Mouse (Mus musculus): ENCODE measurements around the gene Clec4a1. TPM values are rescaled to one million over a fixed set of nuclear protein-coding genes. Genes with fewer than 3 reads are reported as not detected.

Gene Clec4a1
- 2.8 and 3.5 TPM in 2 replicates for polyA plus RNA-seq (2012; rRNA removed)

DNA sequence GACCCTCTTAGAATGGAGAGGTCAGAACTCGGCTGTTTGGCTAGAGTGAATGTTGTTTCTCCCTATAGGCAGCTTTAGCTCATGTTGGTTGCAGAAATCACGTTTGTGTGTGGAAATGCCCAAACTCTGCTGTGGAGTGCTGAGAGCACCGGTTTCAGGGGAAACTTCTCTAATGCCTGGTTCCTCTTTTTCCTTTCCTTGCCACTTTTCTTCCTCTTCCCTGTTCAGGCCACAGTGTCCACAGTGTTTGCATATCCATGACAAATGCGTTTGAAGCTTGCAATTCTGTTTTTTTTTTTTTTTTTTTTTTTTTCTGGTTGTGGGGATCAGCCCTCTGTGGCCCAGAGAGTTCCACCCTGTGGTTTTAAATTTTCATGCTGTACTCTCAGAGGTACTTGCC is at the start of gene Clec4a1:
Gene Clec4a1, plus strand, starts transcription at position 398 of the 400 bp plus-strand sequence.
- 28% methylated on average over 4 of the region's 4 CpGs for WGBS
- DNase-seq (ENCODE audit: low read depth, low spot score), result no peak

DNA sequence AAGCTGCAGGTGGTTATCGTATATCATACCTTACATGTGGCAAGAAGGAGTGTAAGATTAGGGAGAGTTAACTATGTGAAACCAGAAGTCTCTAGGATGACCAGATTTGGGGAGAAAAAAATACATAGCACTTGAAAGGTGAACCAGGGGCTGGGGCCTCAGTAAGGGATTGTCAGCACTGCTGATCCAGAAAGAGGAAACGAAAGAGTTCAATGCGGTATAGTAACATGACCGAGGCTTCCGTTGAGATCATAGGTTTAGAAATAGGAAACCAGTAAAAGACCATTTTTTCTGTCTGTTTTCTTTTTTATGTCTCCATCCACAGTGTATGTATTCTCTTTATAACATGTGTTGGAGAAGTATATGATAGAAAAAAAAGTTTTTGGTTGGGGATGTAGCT is 48.8 kb upstream of the Clec4a1 start:
- no peak for DNase-seq (ENCODE audit: low read depth, low spot score)
- 91% methylated on average over 5 of the region's 5 CpGs for WGBS

DNA sequence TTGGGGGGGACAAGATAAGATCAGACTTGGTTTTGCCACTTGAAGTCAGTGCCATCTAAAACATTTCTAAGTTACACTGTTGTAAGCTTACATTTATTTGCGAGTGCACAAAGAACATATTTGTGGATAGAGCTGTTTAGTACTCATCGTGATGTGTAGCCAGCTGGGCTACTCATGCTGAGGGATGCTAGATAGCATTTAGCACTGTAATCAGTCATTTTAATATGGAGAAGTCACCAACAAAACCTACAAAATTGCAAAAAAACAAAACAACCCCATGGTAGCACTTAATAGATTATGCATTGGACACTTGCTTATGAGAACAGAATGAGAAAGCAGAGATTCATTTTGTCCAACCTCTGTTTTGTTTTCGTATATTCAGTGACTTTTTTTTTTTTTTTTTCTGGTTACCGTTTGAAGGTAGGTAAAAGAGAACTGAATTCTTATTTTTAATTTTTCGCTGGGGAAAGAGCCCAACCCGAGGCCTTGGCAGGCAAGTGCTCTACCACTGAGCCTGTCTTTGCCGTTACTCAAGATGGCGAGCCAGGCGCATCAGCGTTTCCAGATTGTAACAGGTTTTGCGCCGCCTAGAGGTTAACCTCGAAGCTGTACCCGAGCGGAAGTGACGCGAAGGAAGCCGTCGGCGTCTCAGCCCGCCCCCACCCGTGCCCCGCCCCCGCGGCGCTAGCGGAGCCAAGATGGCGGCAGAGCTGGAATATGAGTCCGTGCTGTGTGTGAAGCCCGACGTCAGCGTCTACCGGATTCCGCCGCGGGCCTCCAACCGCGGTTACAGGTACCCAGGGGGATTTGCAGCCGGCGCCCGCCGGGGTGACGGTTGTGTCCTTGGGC is 47.6 kb upstream of the Clec4a1 start, which contains the start of gene Necap1:
Gene Necap1, plus strand, starts transcription at position 604 of the 849 bp plus-strand sequence.
- WGBS, result 5% methylated on average over 43 of the region's 43 CpGs
- DNase-seq (ENCODE audit: low read depth, low spot score), result peak; percentile 86

DNA sequence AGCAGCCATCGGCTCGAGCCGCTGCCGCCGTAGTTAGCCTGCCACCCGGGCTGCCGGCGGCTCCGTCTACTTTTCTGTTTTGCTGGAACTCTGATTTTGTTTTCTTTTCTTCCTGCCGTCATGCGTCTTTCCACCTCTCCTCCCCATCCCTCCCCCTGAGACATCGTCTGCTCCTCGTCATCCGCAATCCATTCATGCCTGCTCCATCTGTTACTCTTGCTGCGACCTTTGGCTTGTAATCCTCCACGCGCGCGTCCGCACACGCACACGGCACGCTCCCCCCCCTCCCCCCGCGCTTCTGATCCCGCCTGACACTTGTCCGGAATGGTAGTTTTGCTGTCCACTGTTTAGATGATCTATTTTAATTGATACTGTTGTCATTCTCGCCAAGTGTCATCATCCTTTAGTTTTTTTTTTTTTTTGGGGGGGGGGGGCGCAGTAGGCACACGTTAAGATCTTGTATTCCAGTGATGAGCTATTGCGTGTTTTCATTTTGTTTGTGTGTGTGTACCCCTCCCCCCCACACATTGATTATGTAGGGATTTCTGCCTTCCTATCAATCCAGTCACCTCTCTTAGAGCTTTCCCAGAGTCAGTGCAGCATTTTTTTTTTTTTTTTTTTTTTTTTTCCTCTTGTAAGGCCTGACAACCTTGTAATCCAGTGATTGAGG is 46.8 kb upstream of the Clec4a1 start:
- under 1% methylated on average over 31 of the region's 31 CpGs for WGBS
- DNase-seq (ENCODE audit: low read depth, low spot score), result peak; percentile 6

DNA sequence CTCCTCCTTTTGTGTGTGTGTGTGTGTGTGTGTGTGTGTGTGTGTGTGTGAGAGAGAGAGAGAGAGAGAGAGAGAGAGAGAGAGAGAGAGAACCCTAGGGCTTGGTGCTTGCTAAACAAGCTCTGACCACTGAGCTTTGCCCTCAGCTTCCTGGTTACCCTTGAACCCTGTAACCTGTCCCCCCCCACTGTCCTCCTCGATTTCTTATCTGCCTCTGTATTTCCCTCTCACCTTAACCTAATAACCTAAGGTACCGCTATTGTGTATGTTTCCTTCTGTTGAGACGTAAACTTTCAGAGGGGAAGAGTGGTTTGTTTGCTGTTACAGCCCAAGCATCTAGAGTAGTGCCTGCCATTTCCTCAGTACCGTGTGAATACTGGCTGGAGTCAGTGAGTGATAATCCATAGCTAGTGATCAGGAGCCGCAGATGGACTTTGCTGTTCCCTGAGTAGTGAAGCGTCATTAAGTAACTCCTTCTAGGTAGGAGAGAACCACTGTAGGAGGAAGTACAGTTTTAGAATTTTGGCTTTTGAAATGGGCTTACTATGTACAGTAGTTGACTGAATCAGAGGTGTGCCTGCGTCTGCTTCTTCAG is 42.4 kb upstream of the Clec4a1 start:
- no peak for DNase-seq (ENCODE audit: low read depth, low spot score)
- 67% methylated on average over 7 of the region's 7 CpGs for WGBS

DNA sequence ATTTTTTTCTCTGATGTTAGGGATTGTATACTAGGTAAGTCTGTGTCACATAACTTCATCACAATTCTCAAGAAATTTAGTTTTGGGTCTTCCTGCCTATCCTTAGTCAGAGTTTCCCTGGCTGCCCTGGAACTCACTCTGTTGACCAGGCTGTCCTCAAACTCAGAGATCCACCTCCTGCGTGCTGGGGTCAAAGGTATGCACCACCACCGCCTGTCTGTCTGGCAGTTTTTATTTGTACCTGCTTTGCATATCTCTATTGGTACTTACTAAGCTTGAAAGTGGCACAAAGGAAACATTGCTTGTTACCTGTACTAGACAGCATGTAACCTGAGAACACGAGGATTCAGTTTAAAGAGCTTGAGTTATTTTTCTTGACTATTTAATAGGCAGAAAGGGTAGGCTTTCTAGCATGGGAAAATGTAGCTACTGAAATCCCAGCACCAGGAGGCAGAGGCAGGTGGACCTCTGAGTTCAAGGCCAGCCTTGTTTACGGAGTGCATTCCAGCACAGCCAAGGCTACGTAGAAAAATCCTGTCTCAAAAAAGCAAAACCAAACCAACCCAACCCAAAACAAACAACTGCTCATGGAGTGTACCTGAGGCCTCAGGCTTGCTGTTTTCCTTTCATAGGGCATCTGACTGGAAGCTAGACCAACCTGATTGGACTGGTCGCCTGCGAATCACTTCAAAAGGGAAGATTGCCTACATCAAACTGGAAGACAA is 41.7 kb upstream of the Clec4a1 start:
- no peak for DNase-seq (ENCODE audit: low read depth, low spot score)
- 63% methylated on average over 7 of the region's 7 CpGs for WGBS

DNA sequence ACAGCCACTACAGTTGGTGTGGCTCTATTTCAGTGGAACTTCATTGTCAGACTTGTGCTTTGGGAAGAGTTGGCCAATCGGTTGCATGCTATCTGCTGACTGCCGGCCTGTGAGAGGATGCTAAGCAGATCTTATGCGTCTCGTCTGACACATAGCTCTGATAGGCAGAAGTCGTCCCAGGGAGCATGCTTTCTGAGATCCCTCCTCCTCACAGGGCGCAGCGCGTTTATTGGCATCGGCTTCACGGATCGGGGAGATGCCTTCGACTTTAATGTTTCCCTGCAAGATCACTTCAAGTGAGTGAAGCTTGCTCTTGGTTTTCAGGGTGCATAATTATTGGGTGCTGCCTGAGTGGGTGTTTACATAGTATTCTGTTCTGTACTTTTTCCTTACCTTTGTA is 40.4 kb upstream of the Clec4a1 start:
- 95% methylated on average over 12 of the region's 12 CpGs for WGBS
- DNase-seq (ENCODE audit: low read depth, low spot score), result no peak

DNA sequence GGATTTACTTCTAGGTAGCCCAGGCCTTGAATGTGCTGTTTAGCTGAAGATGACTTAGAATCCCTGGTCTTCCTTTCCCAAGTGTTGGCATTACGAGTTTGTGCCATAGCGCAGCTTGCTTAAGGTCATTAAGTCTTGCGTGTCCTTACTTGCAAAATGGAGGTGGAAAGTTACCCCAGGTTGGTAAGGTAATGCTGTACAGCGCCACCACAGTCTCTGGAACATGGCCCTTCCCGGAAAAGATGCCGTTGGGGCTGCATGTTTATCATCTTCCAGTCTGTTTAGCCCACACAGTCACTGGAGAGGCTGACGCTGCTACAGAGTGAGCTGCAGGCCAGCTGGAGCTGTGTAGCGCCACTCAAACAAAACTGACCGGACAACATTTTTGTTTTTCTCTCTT is 38.0 kb upstream of the Clec4a1 start:
- DNase-seq (ENCODE audit: low read depth, low spot score), result no peak
- 86% methylated on average over 9 of the region's 9 CpGs for WGBS

DNA sequence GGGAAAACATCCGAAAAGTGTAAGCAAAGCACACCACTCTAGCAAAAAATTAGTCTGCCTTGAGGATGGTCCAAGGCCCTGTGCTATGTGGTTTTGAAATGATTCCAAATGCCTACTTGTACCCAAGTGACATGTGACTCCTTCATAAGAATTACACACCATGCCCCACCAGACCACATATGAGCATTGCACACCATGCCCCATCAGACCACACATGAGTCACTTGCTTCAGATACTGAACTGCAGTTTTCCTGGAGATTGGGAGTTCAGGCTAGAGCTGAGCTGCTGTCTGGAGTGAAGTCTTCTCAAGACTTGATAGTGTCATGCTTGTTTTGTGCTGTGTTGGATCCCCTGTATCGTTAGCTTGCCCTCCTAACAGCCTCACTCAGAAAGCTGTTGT is 32.0 kb upstream of the Clec4a1 start:
- 89% methylated on average over 2 of the region's 2 CpGs for WGBS
- DNase-seq (ENCODE audit: low read depth, low spot score), result no peak

DNA sequence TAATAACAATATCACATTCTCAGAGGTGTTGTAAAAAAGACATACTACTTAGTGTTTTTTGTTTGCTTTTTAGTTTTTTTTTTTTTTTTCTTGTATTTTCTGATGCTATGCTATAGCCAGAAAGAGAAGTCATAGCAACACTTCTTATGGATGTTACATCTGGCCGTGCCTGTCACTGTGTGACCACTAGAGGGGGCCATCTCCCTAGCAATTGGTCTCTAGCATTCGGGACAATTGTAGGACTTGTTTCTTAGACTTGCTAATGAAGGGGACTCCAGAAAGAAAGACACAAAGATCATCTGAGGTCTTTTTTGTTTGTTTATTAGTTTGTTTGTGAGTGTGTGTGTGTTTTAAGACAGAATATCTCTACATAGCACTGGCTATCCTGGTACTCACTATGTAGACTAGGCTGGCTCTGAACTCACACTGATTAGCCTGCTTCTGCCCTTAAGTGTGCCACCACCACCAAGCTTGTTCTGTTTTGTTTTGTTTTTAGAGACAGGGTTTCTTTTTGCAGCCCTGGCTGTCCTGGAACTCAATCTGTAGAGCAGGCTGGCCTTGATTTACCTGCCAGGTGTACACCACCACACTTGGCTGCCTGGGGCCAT is 29.1 kb upstream of the Clec4a1 start:
- WGBS, result 10% methylated on average over 2 of the region's 2 CpGs
- DNase-seq (ENCODE audit: low read depth, low spot score), result peak; percentile 32

DNA sequence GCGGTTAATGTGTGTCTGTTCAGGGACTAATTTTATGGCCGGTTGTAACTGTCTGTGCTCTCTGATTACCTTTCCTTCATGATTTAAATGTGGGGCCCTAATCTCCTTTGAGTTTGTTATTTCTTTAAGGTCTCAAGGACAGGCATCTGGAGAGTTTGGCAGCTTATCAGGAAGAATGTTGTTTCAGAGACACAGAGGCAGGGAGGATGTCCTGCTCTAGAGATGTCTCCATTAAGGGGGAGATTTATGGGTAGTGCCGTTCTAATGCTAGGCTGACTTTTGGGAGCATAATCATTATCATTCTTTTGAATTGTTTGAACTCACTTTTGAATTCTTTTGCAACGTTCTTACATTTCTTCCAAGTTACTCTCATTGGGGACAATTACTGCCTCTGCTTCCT is 1.7 kb upstream of the Clec4a1 start:
- DNase-seq (ENCODE audit: low read depth, low spot score), result no peak
- WGBS, result 13% methylated on average over 4 of the region's 4 CpGs

DNA sequence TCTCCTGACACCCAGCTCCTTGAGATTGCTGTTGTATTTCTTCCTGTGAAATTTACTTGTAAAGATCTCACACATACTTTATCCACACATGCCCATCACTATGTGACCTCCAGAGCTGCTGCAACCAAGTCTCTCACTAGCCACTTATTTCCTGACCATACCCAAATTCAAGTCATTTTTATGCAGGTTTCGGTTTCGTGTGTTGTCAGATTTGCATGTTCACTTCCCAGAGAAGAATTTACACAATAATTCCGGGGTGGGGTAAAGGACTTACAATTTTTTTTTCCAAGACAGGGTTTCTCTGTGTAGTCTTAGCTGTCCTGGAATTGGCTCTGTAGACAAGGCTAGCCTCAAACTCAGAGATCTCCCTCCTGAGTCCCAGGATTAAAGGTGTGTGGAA is 13.2 kb downstream of the Clec4a1 start:
- 60% methylated on average over 3 of the region's 3 CpGs for WGBS
- no peak for DNase-seq (ENCODE audit: low read depth, low spot score)

DNA sequence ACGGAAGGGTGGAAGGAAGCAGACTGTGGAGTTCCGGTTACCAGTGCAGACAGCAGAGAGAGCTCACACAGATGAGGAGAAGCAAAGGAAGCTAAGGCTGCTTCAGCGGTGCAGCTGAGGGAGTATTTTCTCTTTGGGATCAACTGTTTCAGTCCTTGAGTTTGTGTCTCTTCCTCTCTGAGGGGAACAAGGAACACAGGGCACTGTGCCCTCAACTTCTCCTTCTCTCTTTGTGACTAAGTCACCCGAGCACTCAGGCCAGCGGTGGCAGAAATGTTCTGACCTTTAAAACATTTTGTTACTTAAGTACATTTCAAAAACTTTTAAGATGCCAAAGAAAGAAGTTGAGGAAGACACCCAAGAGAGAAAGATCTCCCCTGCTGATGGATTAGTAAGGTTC is 18.0 kb downstream of the Clec4a1 start:
- WGBS, result 84% methylated on average over 5 of the region's 5 CpGs

DNA sequence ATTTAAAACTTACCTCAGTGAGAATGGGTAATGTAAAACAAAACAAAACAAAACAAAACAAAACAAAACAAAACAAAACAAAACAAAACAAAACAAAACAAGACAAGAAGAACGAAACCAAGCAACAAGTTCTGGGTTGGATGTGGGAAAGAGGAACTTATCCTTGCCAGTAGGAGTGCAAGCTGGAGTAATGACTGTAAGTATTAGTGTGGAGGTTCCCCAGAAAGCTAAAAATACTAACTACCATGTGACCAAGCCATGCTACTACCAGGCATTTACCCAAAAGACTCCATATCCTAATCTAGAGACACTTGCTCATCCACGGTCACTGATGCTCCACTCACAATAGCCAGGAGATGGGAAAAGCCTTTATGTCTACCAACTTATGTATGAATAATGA is 25.1 kb downstream of the Clec4a1 start:
- no peak for DNase-seq (ENCODE audit: low read depth, low spot score)
- WGBS, result 85% methylated on average over 2 of the region's 2 CpGs

More for the DNA sequence above, 18.0 kb downstream of the Clec4a1 start:
- no peak for DNase-seq (ENCODE audit: low read depth, low spot score)

DNA sequence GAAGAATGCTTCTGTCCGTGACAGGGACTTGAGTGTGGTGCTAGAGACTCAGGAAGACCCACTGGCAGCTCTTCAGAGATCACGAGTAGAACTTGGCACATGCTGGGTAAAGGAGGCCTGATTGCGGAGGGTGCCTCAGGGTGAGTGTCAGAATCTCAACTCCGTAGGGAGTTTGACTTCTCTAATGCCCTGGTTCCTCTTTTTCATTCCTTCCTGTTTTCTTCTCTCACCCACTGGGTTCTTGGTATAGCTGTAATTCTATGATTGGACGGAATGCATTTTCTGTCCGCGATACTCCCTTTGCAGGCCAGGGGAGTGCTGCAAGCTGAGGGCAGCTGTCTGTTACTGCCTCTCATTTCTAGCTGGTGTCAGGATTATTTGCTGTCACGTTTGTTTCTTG is 30.8 kb downstream of the Clec4a1 start, which contains the start of gene Clec4a3:
Gene Clec4a3, plus strand, starts transcription at position 115 of the 400 bp plus-strand sequence.
- WGBS, result 74% methylated on average over 8 of the region's 8 CpGs
- no peak for DNase-seq (ENCODE audit: low read depth, low spot score)

DNA sequence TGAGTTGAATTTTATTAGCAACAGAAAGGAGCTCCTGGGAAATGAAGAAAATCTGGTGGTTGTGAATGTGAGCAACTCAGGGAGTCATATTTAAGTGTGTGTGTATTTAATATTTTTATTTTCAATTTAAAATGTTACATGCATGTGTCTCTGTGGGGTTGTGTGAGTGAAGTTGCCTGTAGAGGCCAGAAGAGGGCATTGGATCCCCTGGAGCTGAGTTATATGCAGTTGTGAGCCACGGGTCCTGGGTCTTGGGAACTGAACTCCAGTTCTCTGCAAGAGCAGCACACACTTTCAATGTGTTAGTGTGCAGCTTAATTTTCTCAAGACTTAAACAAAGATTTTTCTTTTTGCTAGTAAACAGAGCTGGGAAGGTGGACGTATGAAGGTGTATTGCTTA is 42.9 kb downstream of the Clec4a1 start:
- WGBS, result 59% methylated on average over 2 of the region's 2 CpGs
- DNase-seq (ENCODE audit: low read depth, low spot score), result no peak

DNA sequence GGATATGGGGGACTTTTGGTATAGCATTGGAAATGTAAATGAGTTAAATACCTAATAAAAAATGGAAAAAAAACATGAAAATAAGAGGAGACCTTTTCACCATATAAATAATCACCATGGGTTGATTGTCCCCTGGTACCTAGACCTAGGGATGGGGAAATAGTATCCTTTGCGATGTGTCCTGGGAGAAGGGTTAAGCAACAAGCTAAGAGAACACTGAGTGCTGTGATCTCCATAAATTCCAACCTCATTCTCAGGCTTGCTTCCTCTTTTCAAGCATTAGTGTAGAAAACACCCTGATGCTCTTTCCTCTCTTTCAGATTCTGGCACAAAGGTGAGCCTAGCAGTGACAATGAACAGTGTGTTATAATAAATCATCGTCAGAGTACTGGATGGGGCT is 47.4 kb downstream of the Clec4a1 start:
- DNase-seq (ENCODE audit: low read depth, low spot score), result no peak
- 83% methylated on average over 2 of the region's 2 CpGs for WGBS
